Mouse (Mus musculus) liver, embryonic 14.5 days (tissue): ENCODE measurements around the gene Xkr7. TPM values are rescaled to one million over a fixed set of nuclear protein-coding genes. Genes with fewer than 3 reads are reported as not detected.
A peak's percentile ranks its signal among the peaks of the same experiment; 100 is the strongest.

Experiments used
- ATAC-seq: fragments of 200-750 bp; cut with Nextera tagmentation; 2 replicates; pipeline ENCODE4 v1.8.0; 2017; ENCODE audit warnings: moderate number of reproducible peaks, mild to moderate bottlenecking, moderate library complexity; ENCODE audit not compliant: insufficient read depth
- DNase-seq, 3 experiments: peaks; one replicate each; pipeline ENCODE4 v3.0.0-alpha.2; 2012 to 2013; ENCODE audit warnings: low read depth in 3 of 3, low spot score in 3 of 3
- H3K27ac ChIP-seq: fragments of 300-500 bp; sonication (generic); 2 replicates; pipeline ENCODE4 v1.5.1; 2014; ENCODE audit warnings: moderate library complexity, mild to moderate bottlenecking, control low read depth, inconsistent platforms
- H3K27me3 ChIP-seq: fragments of 300-500 bp; sonication (generic); 2 replicates; pipeline ENCODE4 v1.6.1; 2014; ENCODE audit warnings: mild to moderate bottlenecking, low read length, moderate library complexity; ENCODE audit not compliant: control insufficient read depth, insufficient read depth
- H3K36me3 ChIP-seq: fragments of 300-500 bp; sonication (generic); replicated peaks from 2 replicates; pipeline ENCODE4 v1.6.1; 2014; ENCODE audit warnings: low read depth; ENCODE audit not compliant: control insufficient read depth, insufficient read depth
- H3K4me1 ChIP-seq, 2 experiments: fragments of 200-500 bp in 1 of 2; fragments of 300-500 bp in 1 of 2; sonication (generic) in 1 of 2; replicated peaks; 2 replicates each; pipeline ENCODE4 v1.6.1; 2012 to 2014; ENCODE audit warnings: antibody characterized with exemption in 1 of 2, inconsistent platforms in 1 of 2, low read length in 1 of 2; ENCODE audit not compliant: control insufficient read depth in 2 of 2, insufficient read depth in 2 of 2
- H3K4me2 ChIP-seq: fragments of 300-500 bp; sonication (generic); 2 replicates; pipeline ENCODE4 v1.6.1; 2014; ENCODE audit warnings: low read depth, mild to moderate bottlenecking, control low read depth, moderate library complexity
- H3K4me3 ChIP-seq, 2 experiments: fragments of 200-500 bp in 1 of 2; fragments of 300-500 bp in 1 of 2; sonication (generic) in 1 of 2; 2 replicates each; pipeline ENCODE4 v1.5.1; 2012 to 2014; ENCODE audit warnings: low read depth in 2 of 2, low read length in 2 of 2, mild to moderate bottlenecking in 2 of 2, control low read depth in 1 of 2, inconsistent platforms in 1 of 2, moderate library complexity in 1 of 2; ENCODE audit not compliant: insufficient read depth in 1 of 2
- H3K9ac ChIP-seq: fragments of 300-500 bp; sonication (generic); replicated peaks from 2 replicates; pipeline ENCODE4 v1.6.1; 2014; ENCODE audit warnings: mild to moderate bottlenecking, control low read depth, moderate library complexity
- H3K9me3 ChIP-seq: fragments of 300-500 bp; sonication (generic); 2 replicates; pipeline ENCODE4 v1.6.1; 2016; ENCODE audit warnings: low read length, mixed read lengths; ENCODE audit not compliant: control insufficient read depth
- CTCF ChIP-seq: IDR thresholded peaks from 2 replicates; pipeline ENCODE4 v1.5.1; 2016; ENCODE audit warnings: antibody characterized with exemption, low read depth, control low read depth
- EP300 ChIP-seq: IDR thresholded peaks from 2 replicates; pipeline ENCODE4 v1.6.1; 2016; ENCODE audit warnings: antibody characterized with exemption, low read depth
- WGBS: fragments of 180-500 bp; shearing (Covaris S2); extraction: QIAGEN DNeasy Blood & Tissue Kit; methylation state at CpG from one replicate; pipeline ENCODE4 v1.1.7; 2014; ENCODE audit not compliant: insufficient replicate concordance; 5-methylcytosine and 5-hydroxymethylcytosine counted together
- polyA plus RNA-seq, 2 experiments: library from polyadenylated mRNA; depleted of rRNA in 1 of 2; stranded (reverse) in 1 of 2; unstranded in 1 of 2; fragments of >200 nt; fragmentation: Nextera tagmentation in 1 of 2; extraction: Ambion mirVana in 1 of 2; gene quantifications; 2 replicates each; pipeline versions ENCODE4 v1.2.1 to v1.2.3; 2012 to 2014

The Xkr7 gene
- polyA plus RNA-seq, 2 experiments = not detected

DNA sequence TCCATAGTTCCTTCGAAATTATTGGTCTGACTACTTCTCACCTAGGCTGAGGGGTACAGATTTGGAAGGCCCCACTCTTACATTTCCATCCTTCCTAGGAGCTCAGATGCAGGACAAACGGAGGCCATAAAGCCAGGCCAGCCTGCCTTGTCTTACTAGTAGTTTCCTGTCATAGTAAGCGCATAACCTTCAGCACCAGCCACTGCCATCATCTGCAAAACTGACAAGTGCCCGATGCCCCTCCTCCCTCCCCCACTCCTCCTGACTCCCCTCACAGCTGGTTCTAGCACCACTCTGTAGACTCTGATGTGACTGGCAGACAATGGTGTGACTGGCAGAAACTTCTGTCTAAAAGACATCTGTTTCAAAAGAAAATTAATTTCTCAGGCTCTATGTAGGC lies 54.5 kb downstream of the Xkr7 start:
- Histone ChIP-seq H3K9ac (no peak overlapping the region), H3K4me3 (no peak overlapping the region), H3K27ac (no peak overlapping the region), H3K4me1 (peaks cover 0 to 2% of the 10 kb centered on the region in 2 experiments; a peak in 1 of 4 replicates), H3K4me2 (no peak overlapping the region), H3K27me3 (no peaks in the 10 kb centered on the region), H3K36me3 (no peaks in the 10 kb centered on the region), H3K9me3 (no peaks in the 10 kb centered on the region)
- no peak for ATAC-seq
- DNase-seq = no peak
- TF ChIP-seq CTCF = no peak
- TF ChIP-seq EP300 = no peak
- 59% methylated on average over 4 of the region's 4 CpGs for WGBS

DNA sequence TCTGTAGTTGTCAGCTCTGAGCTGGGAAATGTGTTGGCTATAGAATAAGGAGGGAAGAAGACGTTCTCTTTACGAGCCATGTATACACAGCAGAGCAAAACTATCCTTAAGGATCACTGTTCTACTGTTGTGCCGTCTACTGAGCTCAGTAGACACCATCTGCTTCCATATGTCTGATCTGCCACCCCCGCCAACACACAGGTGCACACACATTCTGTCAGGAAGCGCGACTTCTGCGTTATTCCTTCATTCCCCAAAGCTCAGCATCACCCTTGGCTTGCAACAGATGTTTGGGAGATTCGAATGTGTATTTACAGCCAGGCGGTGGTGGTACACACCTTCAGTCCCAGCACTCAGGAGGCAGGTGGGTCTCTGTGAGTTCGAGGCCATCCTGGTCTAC lies 55.4 kb downstream of the Xkr7 start:
- no peak for ATAC-seq
- no peak overlapping the region for H3K27ac ChIP-seq
- no peak overlapping the region for H3K9ac ChIP-seq
- H3K36me3 ChIP-seq = no peaks in the 10 kb centered on the region
- TF ChIP-seq EP300 (no peak), CTCF (no peak)
- H3K27me3 ChIP-seq = no peaks in the 10 kb centered on the region
- H3K9me3 ChIP-seq = no peaks in the 10 kb centered on the region
- H3K4me2 ChIP-seq = no peak overlapping the region
- whole genome bisulfite sequencing = 67% methylated on average over 10 of the region's 10 CpGs
- H3K4me3 ChIP-seq = no peak overlapping the region
- H3K4me1 ChIP-seq = peaks cover 0 to 2% of the 10 kb centered on the region in 2 experiments; a peak in 1 of 4 replicates
- DNase-seq = no peak

DNA sequence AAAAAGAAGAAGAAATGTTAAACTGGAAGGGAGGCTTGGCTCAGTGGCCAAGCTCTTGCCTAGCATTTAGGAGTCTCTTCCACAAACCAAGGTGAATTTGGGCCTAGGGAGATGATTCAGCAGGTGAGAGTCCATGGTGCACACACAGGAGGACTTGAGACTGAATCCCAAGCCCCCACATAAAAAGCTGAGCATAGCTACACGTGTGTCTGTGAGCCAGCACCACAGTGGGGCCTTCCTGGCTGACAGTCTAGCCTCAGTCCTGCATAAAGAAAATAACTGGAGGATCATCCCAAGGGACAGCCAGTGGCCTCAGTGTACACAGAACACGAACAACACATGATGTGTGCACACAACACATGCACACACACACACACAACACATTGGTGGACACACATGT lies 57.7 kb downstream of the Xkr7 start:
- H3K36me3 ChIP-seq = no peaks in the 10 kb centered on the region

DNA sequence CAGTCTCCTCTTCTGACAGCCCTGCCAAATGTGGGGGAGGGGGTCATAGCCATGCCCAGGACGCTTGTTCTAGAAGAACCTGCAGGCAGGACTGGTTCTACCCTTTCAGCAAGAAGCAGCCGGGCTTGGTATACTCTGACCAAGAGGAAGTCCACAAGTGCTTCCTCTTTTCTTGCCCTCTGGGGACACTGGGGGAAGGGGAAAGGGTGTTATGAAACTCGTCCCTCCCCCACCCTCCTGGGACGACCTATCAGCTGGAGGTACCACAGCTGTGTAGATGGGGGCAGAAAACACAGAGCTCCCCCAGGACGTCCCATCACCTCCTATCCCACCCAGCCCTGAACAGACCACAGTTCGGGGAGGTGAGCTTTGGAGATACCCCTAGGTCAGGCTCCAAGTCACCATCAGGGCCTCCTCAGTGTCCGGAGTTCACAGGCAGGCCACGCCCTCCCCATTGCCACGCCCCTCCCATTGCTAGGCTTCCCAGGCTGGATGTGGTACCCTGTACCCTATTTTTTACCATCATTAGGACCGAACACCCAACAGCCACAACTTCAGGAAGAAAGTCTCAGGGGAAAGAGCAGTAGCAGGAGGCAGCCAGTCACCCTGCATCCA lies 59.0 kb downstream of the Xkr7 start:
- no peak overlapping the region for H3K27ac ChIP-seq
- no peaks in the 10 kb centered on the region for H3K27me3 ChIP-seq
- DNase-seq (no peak), ATAC-seq (peak; percentile 21; the same call in 1 of the 2 replicates)
- 8% methylated on average over 10 of the region's 10 CpGs for WGBS
- TF ChIP-seq CTCF (no peak), EP300 (no peak)
- H3K9me3 ChIP-seq = no peaks in the 10 kb centered on the region
- H3K9ac ChIP-seq = no peak overlapping the region
- H3K4me1 ChIP-seq = peaks cover 0 to 2% of the 10 kb centered on the region in 2 experiments; a peak in 1 of 4 replicates
- no peaks in the 10 kb centered on the region for H3K36me3 ChIP-seq
- no peak overlapping the region; the same call in 1 of the 2 replicates for H3K4me2 ChIP-seq
- no peak overlapping the region for H3K4me3 ChIP-seq

More for the DNA sequence above, 57.7 kb downstream of the Xkr7 start:
- Histone ChIP-seq H3K9me3 (no peaks in the 10 kb centered on the region), H3K4me3 (no peak overlapping the region), H3K27me3 (no peaks in the 10 kb centered on the region), H3K4me1 (peaks cover 0 to 2% of the 10 kb centered on the region in 2 experiments; a peak in 1 of 4 replicates), H3K27ac (no peak overlapping the region), H3K4me2 (no peak overlapping the region), H3K9ac (no peak overlapping the region)
- DNase-seq = no peak
- TF ChIP-seq EP300 (no peak), CTCF (no peak)
- WGBS = 46% methylated on average over 2 of the region's 2 CpGs
- ATAC-seq = no peak

Other genes starting within 250 kb of the Xkr7 start
- 72.2 and 81.6 TPM in 2 replicates for gene Bcl2l1, start 200.1 kb upstream of the Xkr7 start, polyA plus RNA-seq (2012; rRNA removed)
- gene Bcl2l1, start 200.1 kb upstream of the Xkr7 start, polyA plus RNA-seq (2014; fragmentation: Nextera tagmentation; extraction: Ambion mirVana) = 172 and 186 TPM in 2 replicates
- 25.1 and 47.1 TPM in 2 replicates for gene Tpx2, start 183.9 kb upstream of the Xkr7 start, polyA plus RNA-seq (2012; rRNA removed)
- gene Tpx2, start 183.9 kb upstream of the Xkr7 start, polyA plus RNA-seq (2014; fragmentation: Nextera tagmentation; extraction: Ambion mirVana) = 80.9 and 82.6 TPM in 2 replicates
- 0.02 TPM in 1 of 2 replicates, not detected in the other for gene Mylk2, start 120.5 kb upstream of the Xkr7 start, polyA plus RNA-seq (2012; rRNA removed)
- not detected in 2 replicates for gene Mylk2, start 120.5 kb upstream of the Xkr7 start, polyA plus RNA-seq (2014; fragmentation: Nextera tagmentation; extraction: Ambion mirVana)
- gene Foxs1, start 98.6 kb upstream of the Xkr7 start, polyA plus RNA-seq (2012; rRNA removed) = 0.08 and 0.18 TPM in 2 replicates
- 0.08 and 0.10 TPM in 2 replicates for gene Foxs1, start 98.6 kb upstream of the Xkr7 start, polyA plus RNA-seq (2014; fragmentation: Nextera tagmentation; extraction: Ambion mirVana)
- gene Dusp15, start 80.2 kb upstream of the Xkr7 start, polyA plus RNA-seq (2012; rRNA removed) = 0.02 and 0.05 TPM in 2 replicates
- gene Dusp15, start 80.2 kb upstream of the Xkr7 start, polyA plus RNA-seq (2014; fragmentation: Nextera tagmentation; extraction: Ambion mirVana) = not detected in 2 replicates
- 0.05 and 0.11 TPM in 2 replicates for gene Ttll9, start 69.4 kb upstream of the Xkr7 start, polyA plus RNA-seq (2012; rRNA removed)
- 0.08 and 0.18 TPM in 2 replicates for gene Ttll9, start 69.4 kb upstream of the Xkr7 start, polyA plus RNA-seq (2014; fragmentation: Nextera tagmentation; extraction: Ambion mirVana)
- gene Pdrg1, start 16.4 kb upstream of the Xkr7 start, polyA plus RNA-seq (2012; rRNA removed) = 20.6 and 26.9 TPM in 2 replicates
- gene Pdrg1, start 16.4 kb upstream of the Xkr7 start, polyA plus RNA-seq (2014; fragmentation: Nextera tagmentation; extraction: Ambion mirVana) = 21.5 and 23.0 TPM in 2 replicates
- gene Ccm2l, start 34.1 kb downstream of the Xkr7 start, polyA plus RNA-seq (2012; rRNA removed) = 2.1 and 2.2 TPM in 2 replicates
- 0.71 and 0.81 TPM in 2 replicates for gene Ccm2l, start 34.1 kb downstream of the Xkr7 start, polyA plus RNA-seq (2014; fragmentation: Nextera tagmentation; extraction: Ambion mirVana)
- gene Hck, start 76.6 kb downstream of the Xkr7 start, polyA plus RNA-seq (2012; rRNA removed) = 5.9 and 6.0 TPM in 2 replicates
- gene Hck, start 76.6 kb downstream of the Xkr7 start, polyA plus RNA-seq (2014; fragmentation: Nextera tagmentation; extraction: Ambion mirVana) = 6.9 and 7.8 TPM in 2 replicates
- 13.0 TPM in 2 replicates for gene Tm9sf4, start 129.5 kb downstream of the Xkr7 start, polyA plus RNA-seq (2012; rRNA removed)
- gene Tm9sf4, start 129.5 kb downstream of the Xkr7 start, polyA plus RNA-seq (2014; fragmentation: Nextera tagmentation; extraction: Ambion mirVana) = 23.7 and 32.4 TPM in 2 replicates
- 2.1 and 2.3 TPM in 2 replicates for gene Tspyl3, start 193.6 kb downstream of the Xkr7 start, polyA plus RNA-seq (2012; rRNA removed)
- 1.6 and 2.5 TPM in 2 replicates for gene Tspyl3, start 193.6 kb downstream of the Xkr7 start, polyA plus RNA-seq (2014; fragmentation: Nextera tagmentation; extraction: Ambion mirVana)
- 14.4 and 14.5 TPM in 2 replicates for gene Plagl2, start 209.6 kb downstream of the Xkr7 start, polyA plus RNA-seq (2012; rRNA removed)
- 23.9 and 27.0 TPM in 2 replicates for gene Plagl2, start 209.6 kb downstream of the Xkr7 start, polyA plus RNA-seq (2014; fragmentation: Nextera tagmentation; extraction: Ambion mirVana)
- 6.1 and 6.8 TPM in 2 replicates for gene Pofut1, start 209.7 kb downstream of the Xkr7 start, polyA plus RNA-seq (2012; rRNA removed)
- gene Pofut1, start 209.7 kb downstream of the Xkr7 start, polyA plus RNA-seq (2014; fragmentation: Nextera tagmentation; extraction: Ambion mirVana) = 3.2 and 3.7 TPM in 2 replicates